Mouse (Mus musculus): Measurements from ENCODE around the gene Ccl9. TPM values are rescaled to one million over a fixed set of nuclear protein-coding genes. Genes with fewer than 3 reads are reported as not detected.

The Ccl9 gene
- polyA plus RNA-seq, 2 experiments = 4.2 to 7.3 TPM

- H3K4me3 ChIP-seq (replicated peaks; ENCODE audit: low read length) = no peak overlapping the region
- no peak overlapping the region for H3K27ac ChIP-seq (replicated peaks; ENCODE audit: low read depth, low read length)
- no peaks in the 10 kb centered on the region for H3K27me3 ChIP-seq (ENCODE audit: control insufficient read depth, insufficient read depth, low read length)
- H3K4me1 ChIP-seq (ENCODE audit: control insufficient read depth, insufficient read depth, low read length) = no peaks in the 10 kb centered on the region
- DNase-seq (ENCODE audit: low spot score) (no peak), ATAC-seq (ENCODE audit: low FRiP score, low read depth) (no peak)
- no peak overlapping the region for H3K9ac ChIP-seq (ENCODE audit: low read depth, low read length, severe bottlenecking)
- H3K4me2 ChIP-seq (replicated peaks; ENCODE audit: low read depth, low read length, severe bottlenecking) = no peak overlapping the region
- 27% methylated on average over 2 of the region's 2 CpGs for WGBS
- no peaks in the 10 kb centered on the region for H3K9me3 ChIP-seq (ENCODE audit: control insufficient read depth, low read length)
- no peak for TF ChIP-seq POLR2A (IDR thresholded peaks at IDR 0.05; ENCODE audit: borderline replicate concordance, extremely low read depth, insufficient read depth, insufficient read length)
- no peaks in the 10 kb centered on the region for H3K36me3 ChIP-seq (ENCODE audit: control insufficient read depth, insufficient read depth, low read length)
These were observed 8.2 kb downstream of the Ccl9 start for GRCm38 (mm10) chr11:83570189-83570588.

- no peaks in the 10 kb centered on the region for H3K4me1 ChIP-seq (ENCODE audit: control insufficient read depth, insufficient read depth, low read length)
- TF ChIP-seq POLR2A (IDR thresholded peaks at IDR 0.05; ENCODE audit: borderline replicate concordance, extremely low read depth, insufficient read depth, insufficient read length) = no peak
- H3K36me3 ChIP-seq (ENCODE audit: control insufficient read depth, insufficient read depth, low read length) = no peaks in the 10 kb centered on the region
- H3K4me2 ChIP-seq (replicated peaks; ENCODE audit: low read depth, low read length, severe bottlenecking) = no peak overlapping the region
- no peak overlapping the region for H3K27ac ChIP-seq (replicated peaks; ENCODE audit: low read depth, low read length)
- no peak for ATAC-seq (ENCODE audit: low FRiP score, low read depth)
- no peak overlapping the region for H3K4me3 ChIP-seq (replicated peaks; ENCODE audit: low read length)
- 94% methylated on average over 7 of the region's 7 CpGs for WGBS
- no peaks in the 10 kb centered on the region for H3K27me3 ChIP-seq (ENCODE audit: control insufficient read depth, insufficient read depth, low read length)
- H3K9me3 ChIP-seq (ENCODE audit: control insufficient read depth, low read length) = no peaks in the 10 kb centered on the region
- no peak for DNase-seq (ENCODE audit: low spot score)
- H3K9ac ChIP-seq (ENCODE audit: low read depth, low read length, severe bottlenecking) = no peak overlapping the region
These were observed 9.2 kb downstream of the Ccl9 start for GRCm38 (mm10) chr11:83569249-83569648.

GRCm38 (mm10) chr11:83568786-83569185 lies 9.7 kb downstream of the Ccl9 start:
- Histone ChIP-seq H3K27me3 (ENCODE audit: control insufficient read depth, insufficient read depth, low read length) (no peaks in the 10 kb centered on the region), H3K9me3 (ENCODE audit: control insufficient read depth, low read length) (no peaks in the 10 kb centered on the region), H3K36me3 (ENCODE audit: control insufficient read depth, insufficient read depth, low read length) (no peaks in the 10 kb centered on the region), H3K4me1 (ENCODE audit: control insufficient read depth, insufficient read depth, low read length) (no peaks in the 10 kb centered on the region), H3K9ac (ENCODE audit: low read depth, low read length, severe bottlenecking) (no peak overlapping the region), H3K4me3 (replicated peaks; ENCODE audit: low read length) (no peak overlapping the region), H3K4me2 (replicated peaks; ENCODE audit: low read depth, low read length, severe bottlenecking) (no peak overlapping the region), H3K27ac (replicated peaks; ENCODE audit: low read depth, low read length) (no peak overlapping the region)
- no peak for TF ChIP-seq POLR2A (IDR thresholded peaks at IDR 0.05; ENCODE audit: borderline replicate concordance, extremely low read depth, insufficient read depth, insufficient read length)
- WGBS = 86% methylated on average over 3 of the region's 3 CpGs
- ATAC-seq (ENCODE audit: low FRiP score, low read depth) = no peak
- no peak for DNase-seq (ENCODE audit: low spot score)

- TF ChIP-seq POLR2A (IDR thresholded peaks at IDR 0.05; ENCODE audit: borderline replicate concordance, extremely low read depth, insufficient read depth, insufficient read length) = no peak
- WGBS = 86% methylated on average over 9 of the region's 9 CpGs
- Histone ChIP-seq H3K36me3 (ENCODE audit: control insufficient read depth, insufficient read depth, low read length) (no peaks in the 10 kb centered on the region), H3K27ac (replicated peaks; ENCODE audit: low read depth, low read length) (no peak overlapping the region), H3K4me2 (replicated peaks; ENCODE audit: low read depth, low read length, severe bottlenecking) (no peak overlapping the region), H3K27me3 (ENCODE audit: control insufficient read depth, insufficient read depth, low read length) (no peaks in the 10 kb centered on the region), H3K4me3 (replicated peaks; ENCODE audit: low read length) (no peak overlapping the region), H3K9me3 (ENCODE audit: control insufficient read depth, low read length) (no peaks in the 10 kb centered on the region), H3K4me1 (ENCODE audit: control insufficient read depth, insufficient read depth, low read length) (no peaks in the 10 kb centered on the region), H3K9ac (ENCODE audit: low read depth, low read length, severe bottlenecking) (no peak overlapping the region)
- ATAC-seq (ENCODE audit: low FRiP score, low read depth) (no peak), DNase-seq (ENCODE audit: low spot score) (no peak)
These were observed 10.4 kb downstream of the Ccl9 start for GRCm38 (mm10) chr11:83568061-83568460.

GRCm38 (mm10) chr11:83567311-83567710 lies 11.1 kb downstream of the Ccl9 start:
- DNase-seq (ENCODE audit: low spot score) (no peak), ATAC-seq (ENCODE audit: low FRiP score, low read depth) (no peak)
- Histone ChIP-seq H3K36me3 (ENCODE audit: control insufficient read depth, insufficient read depth, low read length) (no peaks in the 10 kb centered on the region), H3K27ac (replicated peaks; ENCODE audit: low read depth, low read length) (no peak overlapping the region), H3K9me3 (ENCODE audit: control insufficient read depth, low read length) (no peaks in the 10 kb centered on the region), H3K9ac (ENCODE audit: low read depth, low read length, severe bottlenecking) (no peak overlapping the region), H3K27me3 (ENCODE audit: control insufficient read depth, insufficient read depth, low read length) (no peaks in the 10 kb centered on the region), H3K4me1 (ENCODE audit: control insufficient read depth, insufficient read depth, low read length) (no peaks in the 10 kb centered on the region), H3K4me2 (replicated peaks; ENCODE audit: low read depth, low read length, severe bottlenecking) (no peak overlapping the region), H3K4me3 (replicated peaks; ENCODE audit: low read length) (no peak overlapping the region)
- no peak for TF ChIP-seq POLR2A (IDR thresholded peaks at IDR 0.05; ENCODE audit: borderline replicate concordance, extremely low read depth, insufficient read depth, insufficient read length)
- 69% methylated on average over 7 of the region's 7 CpGs for WGBS

GRCm38 (mm10) chr11:83566617-83567016 lies 11.8 kb downstream of the Ccl9 start:
- TF ChIP-seq POLR2A (IDR thresholded peaks at IDR 0.05; ENCODE audit: borderline replicate concordance, extremely low read depth, insufficient read depth, insufficient read length) = no peak

More at GRCm38 (mm10) chr11:83566617-83567016, 11.8 kb downstream of the Ccl9 start:
- H3K27ac ChIP-seq (replicated peaks; ENCODE audit: low read depth, low read length) = no peak overlapping the region
- H3K4me3 ChIP-seq (replicated peaks; ENCODE audit: low read length) = no peak overlapping the region
- H3K36me3 ChIP-seq (ENCODE audit: control insufficient read depth, insufficient read depth, low read length) = no peaks in the 10 kb centered on the region
- H3K4me1 ChIP-seq (ENCODE audit: control insufficient read depth, insufficient read depth, low read length) = no peaks in the 10 kb centered on the region
- H3K9me3 ChIP-seq (ENCODE audit: control insufficient read depth, low read length) = no peaks in the 10 kb centered on the region
- no peak for ATAC-seq (ENCODE audit: low FRiP score, low read depth)
- DNase-seq (ENCODE audit: low spot score) = no peak
- H3K27me3 ChIP-seq (ENCODE audit: control insufficient read depth, insufficient read depth, low read length) = no peaks in the 10 kb centered on the region
- no peak overlapping the region for H3K4me2 ChIP-seq (replicated peaks; ENCODE audit: low read depth, low read length, severe bottlenecking)
- no peak overlapping the region for H3K9ac ChIP-seq (ENCODE audit: low read depth, low read length, severe bottlenecking)

Data from limb, embryonic 14.5 days (tissue).